Mouse (Mus musculus) megakaryocyte-erythroid progenitor cell, adult 5-6 weeks (primary cell): ENCODE results near the gene Cacna1i. TPM values are rescaled to one million over a fixed set of nuclear protein-coding genes. Genes with fewer than 3 reads are reported as not detected.

Experiments
- ATAC-seq: replicated peaks from 2 replicates; pipeline ENCODE4 v1.8.0; 2016; ENCODE audit warnings: mild to moderate bottlenecking, inconsistent platforms; ENCODE audit not compliant: severe bottlenecking, poor library complexity, low FRiP score, low TSS enrichment
- total RNA-seq, 2 experiments: library from RNA; stranded (forward) in 1 of 2; stranded (reverse) in 1 of 2; fragments of 200-1000, 215-1000 nt in 1 of 2; fragments of >200 nt in 1 of 2; fragmentation: Nextera tagmentation in 1 of 2; gene quantifications; 2 replicates each; pipeline ENCODE4 v1.2.3; 2014 to 2017

Cacna1i gene
- total RNA-seq, 2 experiments from 2014 or later = not detected

GRCm38 (mm10) chr15:80373219-80373964 lies 86.4 kb downstream of the Cacna1i start:
- ATAC-seq = no peak

- no peak for ATAC-seq
Measured at GRCm38 (mm10) chr15:80374854-80375253, 87.8 kb downstream of the Cacna1i start.

- no peak for ATAC-seq
Measured at GRCm38 (mm10) chr15:80387185-80387584, 100.1 kb downstream of the Cacna1i start.

- no peak for ATAC-seq
Measured at GRCm38 (mm10) chr15:80391791-80392190, 104.8 kb downstream of the Cacna1i start.

- ATAC-seq = no peak
Measured at GRCm38 (mm10) chr15:80395035-80395434, 108.0 kb downstream of the Cacna1i start.

GRCm38 (mm10) chr15:80399451-80399850 lies 112.4 kb downstream of the Cacna1i start:
- no peak for ATAC-seq

- no peak for ATAC-seq
Measured at GRCm38 (mm10) chr15:80401387-80401898, 114.4 kb downstream of the Cacna1i start.

GRCm38 (mm10) chr15:80401980-80402379 lies 114.9 kb downstream of the Cacna1i start:
- no peak for ATAC-seq

- no peak for ATAC-seq
Measured at GRCm38 (mm10) chr15:80407873-80408272, 120.8 kb downstream of the Cacna1i start.

- ATAC-seq = no peak
Measured at GRCm38 (mm10) chr15:80410661-80411060, 123.6 kb downstream of the Cacna1i start.

- ATAC-seq = no peak
Measured at GRCm38 (mm10) chr15:80413070-80413469, 126.0 kb downstream of the Cacna1i start.

GRCm38 (mm10) chr15:80413988-80414721 lies 127.1 kb downstream of the Cacna1i start:
- ATAC-seq = no peak

- ATAC-seq = no peak
Measured at GRCm38 (mm10) chr15:80415132-80415531, 128.1 kb downstream of the Cacna1i start.

- no peak for ATAC-seq
Measured at GRCm38 (mm10) chr15:80417066-80417465, 130.0 kb downstream of the Cacna1i start.

- ATAC-seq = no peak
Measured at GRCm38 (mm10) chr15:80418146-80418545, 131.1 kb downstream of the Cacna1i start.

- ATAC-seq = no peak
Measured at GRCm38 (mm10) chr15:80430324-80430723, 143.3 kb downstream of the Cacna1i start.

GRCm38 (mm10) chr15:80436961-80437360 lies 149.9 kb downstream of the Cacna1i start:
- no peak for ATAC-seq

- no peak for ATAC-seq
Measured at GRCm38 (mm10) chr15:80437996-80438395, 151.0 kb downstream of the Cacna1i start.

- ATAC-seq = no peak
Measured at GRCm38 (mm10) chr15:80438423-80438822, 151.4 kb downstream of the Cacna1i start.

GRCm38 (mm10) chr15:80440195-80440594 lies 153.2 kb downstream of the Cacna1i start:
- peak; percentile 62 for ATAC-seq
